Mouse (Mus musculus): ENCODE measurements around the gene Hsbp1.

The Hsbp1 gene

DNA sequence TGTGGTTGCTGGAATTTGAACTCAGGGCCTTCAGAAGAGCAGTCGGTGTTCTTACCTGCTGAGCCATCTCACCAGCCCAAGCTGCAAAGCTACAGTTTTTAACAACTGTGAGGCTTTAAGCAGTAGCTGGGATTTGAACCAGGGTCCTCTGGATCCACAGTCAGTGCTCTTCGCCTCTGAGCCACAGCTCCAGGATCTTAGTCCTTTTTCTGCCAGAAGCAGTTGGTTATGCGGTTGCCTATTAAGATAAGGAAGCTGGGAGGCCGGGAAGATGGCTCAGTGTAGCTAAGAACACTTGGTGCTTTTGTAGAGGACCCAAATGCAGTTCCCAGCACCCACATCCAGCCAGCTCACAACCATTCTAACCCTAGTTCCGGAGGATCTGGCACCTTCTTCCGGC lies 42.7 kb downstream of the Hsbp1 start:
- no peak for DNase-seq (ENCODE audit: low spot score)

DNA sequence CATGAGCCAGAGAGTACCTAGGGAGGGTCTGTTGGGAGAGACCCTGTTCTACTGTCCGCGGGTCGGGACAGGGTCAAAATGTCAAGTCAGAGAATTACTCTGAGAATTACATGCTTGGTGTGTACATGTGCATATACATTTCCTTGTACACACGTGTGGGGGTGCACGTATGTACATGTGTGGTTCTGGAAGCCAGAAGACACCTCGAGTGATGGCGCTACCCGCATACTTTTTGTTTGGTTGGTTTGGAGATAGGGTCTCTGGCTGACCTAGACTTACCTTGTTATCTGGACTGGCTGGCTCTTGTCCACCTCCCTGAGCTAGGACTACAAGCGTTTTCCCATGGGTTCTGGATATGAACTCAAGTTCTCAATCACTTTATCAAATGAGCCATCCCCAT lies 49.8 kb downstream of the Hsbp1 start:
- no peak for DNase-seq (ENCODE audit: low spot score)

DNA sequence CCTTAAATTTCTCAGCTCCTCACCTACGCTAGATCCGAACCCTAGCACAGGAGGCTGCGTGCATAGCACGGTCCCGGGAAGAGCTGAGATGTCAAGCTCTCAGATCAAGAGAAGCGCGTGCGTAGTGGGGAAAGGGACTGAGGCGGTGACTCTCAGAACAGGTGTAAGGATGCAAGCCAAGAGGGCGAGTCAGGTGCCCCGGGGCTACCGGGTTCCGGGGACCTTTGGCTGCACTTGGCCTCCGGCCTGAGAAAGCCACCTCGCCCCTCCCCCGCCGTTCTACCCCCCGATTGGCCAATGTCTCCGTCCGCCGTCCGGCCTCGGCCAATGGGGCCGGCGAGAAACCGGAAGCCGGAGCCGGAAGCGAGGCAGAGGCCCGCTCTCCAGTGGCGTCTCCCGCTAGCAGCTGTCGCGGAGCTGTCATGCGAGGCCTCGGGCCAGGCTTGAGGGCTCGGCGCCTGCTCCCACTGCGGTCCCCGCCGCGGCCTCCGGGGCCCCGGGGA lies 50.3 kb downstream of the Hsbp1 start, which contains the start of gene Mlycd:
Gene Mlycd (plus strand): TSS at position 355 of the 503 bp plus-strand sequence.
- DNase-seq (ENCODE audit: low spot score) = peak; percentile 95

DNA sequence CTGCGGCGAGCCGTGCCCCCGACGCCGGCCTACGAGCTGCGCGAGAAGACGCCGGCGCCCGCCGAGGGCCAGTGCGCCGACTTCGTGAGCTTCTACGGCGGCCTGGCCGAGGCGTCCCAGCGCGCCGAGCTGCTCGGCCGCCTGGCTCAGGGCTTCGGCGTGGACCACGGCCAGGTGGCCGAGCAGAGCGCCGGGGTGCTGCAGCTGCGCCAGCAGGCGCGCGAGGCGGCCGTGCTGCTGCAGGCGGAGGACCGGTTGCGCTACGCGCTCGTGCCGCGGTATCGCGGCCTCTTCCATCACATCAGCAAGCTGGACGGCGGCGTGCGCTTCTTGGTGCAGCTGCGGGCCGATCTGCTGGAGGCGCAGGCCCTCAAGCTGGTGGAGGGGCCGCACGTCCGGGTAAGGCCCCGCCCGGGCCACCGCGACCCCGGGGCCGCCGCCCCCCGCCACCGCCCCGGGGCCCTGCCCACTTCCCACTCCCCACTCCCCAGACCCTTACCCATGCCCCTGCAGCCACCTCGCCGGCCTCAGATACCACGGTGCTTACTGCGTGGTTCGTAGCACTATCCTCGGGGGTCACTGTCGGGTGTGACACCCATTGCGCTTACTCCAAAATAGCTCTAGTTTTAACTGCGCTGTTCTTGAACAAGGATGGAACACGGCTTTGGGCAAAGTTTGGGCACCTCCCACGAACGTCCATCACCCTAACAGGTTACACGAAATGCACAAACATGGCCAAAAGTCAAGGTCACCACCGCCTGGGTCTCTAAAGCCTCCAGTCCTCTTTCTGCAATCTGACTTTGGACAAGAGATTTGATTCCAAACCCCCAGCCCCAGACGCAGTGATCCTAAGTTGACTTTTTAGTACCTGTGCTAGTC lies 51.0 kb downstream of the Hsbp1 start:
- DNase-seq (ENCODE audit: low spot score) = peak; percentile 62

Data from testis, postnatal 10 days (tissue).